Mouse (Mus musculus): ENCODE data around the gene Mxra8.
A peak's percentile ranks its signal among the peaks of the same experiment; 100 is the strongest.

Mxra8 gene

DNA sequence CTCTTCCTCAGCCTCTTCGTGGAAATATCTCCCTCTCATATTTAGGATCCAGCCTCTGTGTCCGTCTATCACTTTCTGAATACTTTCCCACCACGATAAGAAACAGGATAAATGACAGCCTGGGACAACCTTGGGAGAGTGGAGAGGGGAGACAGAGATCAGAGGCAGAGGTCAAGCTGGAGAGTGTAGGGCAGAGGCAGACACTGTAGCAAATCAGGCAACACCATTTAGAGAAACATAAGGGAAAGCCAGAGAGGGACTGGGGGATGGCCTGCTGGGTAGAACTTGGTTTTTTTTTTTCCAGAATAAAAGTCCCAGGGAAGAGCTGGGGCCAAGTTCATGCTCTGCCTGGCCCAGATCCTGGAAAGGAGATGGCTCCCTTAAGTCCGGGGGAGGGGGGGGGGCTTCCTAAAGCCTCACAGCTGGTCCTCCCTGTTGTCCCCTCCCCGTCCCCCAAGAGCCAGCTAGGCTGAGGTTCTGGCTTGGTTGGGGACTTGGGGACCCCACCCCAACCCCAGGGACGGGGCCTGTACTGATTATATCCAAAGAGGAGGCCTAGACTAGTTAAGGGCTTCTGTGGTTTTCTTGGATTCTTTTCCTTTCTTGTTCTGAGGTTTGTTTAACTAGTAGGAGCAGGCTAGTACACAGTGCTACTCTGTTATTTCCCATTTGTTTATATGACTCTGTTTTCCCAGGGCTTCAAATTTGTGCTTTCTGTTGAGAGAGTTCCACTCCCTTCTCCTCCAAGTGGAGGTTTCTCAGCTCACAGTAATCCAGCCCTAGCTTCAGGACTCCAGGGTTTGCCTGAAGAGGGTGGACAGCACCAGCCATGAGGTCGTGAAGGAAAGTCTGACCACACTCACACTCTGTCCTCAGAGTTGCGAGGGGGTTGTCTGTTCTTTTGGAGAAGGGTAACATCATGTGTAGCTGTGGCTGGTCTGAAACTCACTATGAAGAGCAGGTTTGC lies 1.0 kb upstream of the Mxra8 start:
- DNase-seq = no peak

DNA sequence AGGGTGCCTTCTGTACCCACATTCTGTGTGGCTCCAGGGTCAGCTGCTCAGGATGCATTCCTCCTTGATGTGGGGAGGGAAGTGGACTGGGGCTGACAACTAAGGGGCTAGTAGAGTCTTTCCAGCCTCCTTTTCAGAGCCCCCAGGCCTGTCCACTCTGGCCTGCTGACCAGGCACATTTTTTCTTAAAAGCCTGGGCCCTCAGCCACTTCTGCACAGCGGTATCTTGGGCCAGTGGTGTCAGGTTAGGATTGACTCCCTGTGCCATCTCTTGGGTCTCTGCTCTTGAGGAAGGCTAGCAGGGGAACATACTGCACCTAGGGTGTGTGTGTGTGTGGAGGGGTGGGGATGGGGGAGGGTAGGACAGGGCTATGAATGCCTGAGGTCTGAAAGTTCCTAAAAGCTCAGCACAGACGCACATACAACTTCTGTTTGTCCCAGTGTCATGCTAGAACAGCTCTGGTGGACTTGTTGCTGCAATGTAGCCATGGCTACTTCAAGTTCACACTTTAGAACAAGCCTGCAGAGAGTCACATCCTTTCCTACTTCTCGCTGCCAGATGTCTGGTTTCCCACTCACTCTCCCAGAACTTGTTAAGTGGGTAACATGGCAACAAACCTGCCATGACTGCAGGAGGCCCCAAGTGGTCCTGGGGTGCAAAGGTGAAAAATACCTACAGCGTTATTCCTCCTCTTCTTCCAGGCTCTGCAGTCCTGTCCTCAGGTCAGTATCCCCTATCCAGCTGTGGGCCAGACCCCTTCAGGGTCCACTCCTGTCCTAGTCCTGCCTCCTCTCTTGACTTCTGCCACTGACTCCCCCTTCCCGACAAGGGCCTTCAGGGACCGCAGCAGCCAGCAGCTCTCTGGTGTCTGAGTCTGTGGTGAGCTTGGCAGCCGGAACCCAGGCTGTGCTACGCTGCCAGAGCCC lies 859 bp downstream of the Mxra8 start:
- no peak for DNase-seq

GRCm38 (mm10) chr4:155841003-155841454 lies 1.5 kb downstream of the Mxra8 start:
- DNase-seq = peak; percentile 59 to 76

DNA sequence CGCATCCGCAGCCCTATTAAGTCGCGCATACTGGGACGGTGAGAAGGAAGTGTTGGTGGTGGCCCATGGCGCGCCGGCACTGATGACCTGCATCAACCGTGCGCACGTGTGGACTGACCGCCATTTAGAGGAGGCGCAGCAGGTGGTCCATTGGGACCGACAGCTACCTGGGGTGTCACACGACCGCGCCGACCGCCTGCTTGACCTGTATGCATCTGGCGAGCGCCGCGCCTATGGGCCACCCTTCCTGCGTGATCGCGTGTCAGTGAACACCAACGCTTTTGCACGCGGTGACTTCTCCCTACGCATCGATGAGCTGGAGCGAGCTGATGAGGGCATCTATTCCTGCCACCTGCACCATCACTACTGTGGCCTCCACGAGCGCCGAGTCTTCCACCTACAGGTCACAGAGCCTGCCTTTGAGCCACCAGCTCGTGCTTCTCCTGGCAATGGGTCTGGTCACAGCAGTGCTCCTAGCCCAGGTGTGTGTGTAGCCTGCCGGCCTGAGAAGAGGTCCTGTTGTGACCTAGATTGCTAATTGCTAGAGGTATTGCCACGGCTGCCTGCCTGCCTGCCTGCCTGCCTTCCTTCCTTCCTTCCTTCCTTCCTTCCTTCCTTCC lies 2.3 kb downstream of the Mxra8 start:
- DNase-seq = no peak

DNA sequence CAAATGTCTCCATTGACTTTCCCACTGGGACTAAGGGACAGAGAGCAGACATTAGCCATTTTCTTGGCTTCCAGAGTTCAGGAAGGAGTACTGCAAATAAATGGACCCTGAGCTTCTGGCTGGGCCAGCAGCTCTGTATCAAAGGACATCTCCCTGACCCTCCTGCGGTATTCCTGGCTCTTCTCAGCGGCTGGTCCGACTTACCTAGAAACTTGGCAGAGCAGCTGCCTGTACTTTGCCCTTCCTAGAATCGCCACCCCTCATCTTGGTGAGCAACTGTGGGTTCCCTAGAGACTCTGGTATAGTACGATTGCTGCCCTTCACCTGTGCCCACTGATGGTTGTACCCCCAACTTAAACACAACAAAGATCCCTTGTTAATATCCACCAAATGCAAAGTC lies 3.8 kb downstream of the Mxra8 start:
- no peak for DNase-seq

GRCm38 (mm10) chr4:155846871-155847578 lies 7.5 kb downstream of the Mxra8 start, which contains the start of gene Dvl1:
Gene Dvl1 (plus strand): TSS chr4:155847402.
- peak; percentile 91 to 97 for DNase-seq

GRCm38 (mm10) chr4:155847591-155848352 lies 8.3 kb downstream of the Mxra8 start:
- DNase-seq = peak; percentile 57 to 73

DNA sequence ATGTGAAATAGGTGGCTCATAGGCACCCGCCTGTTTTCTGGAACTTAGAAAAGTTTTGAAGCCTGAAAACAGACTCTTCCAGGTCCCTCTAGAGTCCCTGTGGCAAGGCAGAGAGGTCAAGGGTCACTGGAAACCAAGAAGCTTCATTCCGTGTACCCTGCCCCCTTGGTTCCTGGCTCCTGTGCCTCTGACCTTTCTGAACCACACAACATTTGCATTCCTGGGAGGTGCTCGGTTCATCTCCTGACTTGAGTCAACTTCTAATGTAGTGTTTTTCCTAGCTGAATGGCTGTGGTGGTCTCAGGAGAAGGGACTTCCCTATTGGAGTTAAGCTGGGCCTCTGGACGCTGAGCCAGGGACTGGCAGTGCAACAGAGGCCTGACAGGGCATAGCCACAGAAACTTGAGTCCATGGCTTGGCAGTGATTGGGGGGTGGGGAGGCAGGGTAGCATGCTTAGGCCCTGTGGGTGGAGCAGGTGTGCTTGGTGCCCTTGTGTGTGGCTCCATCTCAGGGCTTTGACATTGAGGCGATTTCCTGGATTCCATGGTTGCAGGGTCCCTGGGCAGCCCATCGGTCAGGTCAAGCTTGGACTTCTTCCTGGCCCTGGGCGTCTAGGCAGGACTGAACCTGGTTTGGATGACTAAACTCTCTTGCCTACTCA lies 9.1 kb downstream of the Mxra8 start:
- DNase-seq = no peak

- no peak for DNase-seq
These were observed 9.9 kb downstream of the Mxra8 start for GRCm38 (mm10) chr4:155849391-155849790.

DNA sequence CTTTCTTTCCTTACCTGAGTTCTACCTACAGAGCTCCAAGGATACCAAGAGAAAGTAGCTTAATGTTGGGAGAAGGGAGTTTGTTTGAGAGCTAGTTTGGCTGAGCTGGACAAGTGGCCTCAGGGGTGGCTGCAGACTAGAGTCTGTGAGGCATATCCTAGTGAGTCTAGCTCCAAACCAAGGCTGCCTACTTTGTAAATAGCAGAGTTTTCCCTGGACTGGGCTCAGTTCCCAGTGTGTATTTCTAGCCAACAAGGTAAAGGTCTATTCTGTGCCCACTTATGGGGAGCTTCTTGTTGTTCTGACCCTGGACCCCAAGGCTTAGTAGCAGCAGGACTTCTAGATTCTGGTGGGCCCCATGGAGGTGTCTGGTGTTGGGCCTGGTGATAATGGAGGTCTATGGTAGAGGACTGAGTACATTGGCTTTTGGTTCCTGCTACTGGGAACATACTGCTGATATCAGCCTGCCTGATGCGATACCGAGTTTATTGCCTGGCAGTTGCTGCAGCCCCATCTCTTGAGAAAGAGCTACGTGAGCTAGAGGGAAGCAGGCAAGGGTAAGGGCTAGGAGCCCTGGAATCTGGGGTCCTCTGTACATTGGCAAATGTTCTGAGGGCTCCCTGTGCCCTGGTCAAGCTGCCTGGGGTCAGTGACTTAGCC lies 10.4 kb downstream of the Mxra8 start:
- DNase-seq = no peak

GRCm38 (mm10) chr4:155851368-155851767 lies 11.9 kb downstream of the Mxra8 start:
- DNase-seq = no peak

- no peak for DNase-seq
These were observed 12.5 kb downstream of the Mxra8 start for GRCm38 (mm10) chr4:155851951-155852411.

DNA sequence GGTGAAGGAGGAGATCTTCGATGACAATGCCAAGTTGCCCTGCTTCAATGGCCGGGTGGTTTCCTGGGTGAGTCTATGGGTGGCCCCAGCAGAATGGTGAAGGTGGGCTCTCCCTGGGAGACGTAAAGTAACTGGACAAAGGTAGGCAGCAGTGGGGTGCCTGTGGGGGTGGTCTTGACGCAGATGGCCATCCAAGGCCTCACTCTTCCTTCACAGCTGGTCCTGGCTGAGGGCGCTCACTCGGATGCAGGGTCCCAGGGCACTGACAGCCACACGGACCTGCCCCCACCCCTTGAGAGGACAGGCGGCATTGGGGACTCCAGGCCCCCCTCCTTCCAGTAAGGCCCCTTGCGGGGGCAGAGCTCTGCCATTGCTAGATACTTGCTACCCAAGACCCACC lies 13.9 kb downstream of the Mxra8 start:
- no peak for DNase-seq

DNA sequence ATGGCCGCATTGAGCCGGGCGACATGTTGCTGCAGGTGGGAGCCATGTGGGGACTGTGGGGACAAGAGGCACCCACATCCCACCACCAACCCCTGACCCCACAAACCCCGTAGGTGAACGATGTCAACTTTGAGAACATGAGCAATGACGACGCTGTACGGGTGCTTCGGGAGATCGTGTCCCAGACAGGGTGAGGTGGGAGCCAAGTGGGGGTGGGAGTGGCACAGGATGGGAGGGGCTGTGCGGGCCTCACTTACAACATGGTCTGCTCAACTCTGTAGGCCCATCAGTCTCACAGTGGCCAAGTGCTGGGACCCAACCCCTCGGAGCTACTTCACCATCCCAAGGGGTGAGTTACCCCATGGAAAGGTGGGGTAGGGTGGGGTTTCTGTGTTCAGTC lies 15.5 kb downstream of the Mxra8 start:
- DNase-seq = no peak

DNA sequence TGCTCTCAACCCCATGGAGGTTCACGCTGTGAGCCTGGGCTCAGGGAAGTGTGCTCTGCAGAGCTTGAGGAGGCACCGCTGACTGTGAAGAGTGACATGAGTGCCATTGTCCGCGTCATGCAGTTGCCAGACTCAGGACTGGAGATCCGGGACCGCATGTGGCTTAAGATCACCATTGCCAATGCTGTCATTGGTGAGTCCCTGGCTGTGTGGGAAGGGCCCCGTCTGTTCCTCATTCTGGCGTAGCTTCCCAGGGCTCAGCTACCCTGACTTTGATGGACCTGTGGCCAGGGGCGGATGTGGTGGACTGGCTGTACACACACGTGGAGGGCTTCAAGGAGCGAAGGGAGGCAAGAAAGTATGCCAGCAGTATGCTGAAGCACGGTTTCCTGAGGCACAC lies 16.6 kb downstream of the Mxra8 start:
- DNase-seq = no peak

GRCm38 (mm10) chr4:155856881-155857280 lies 17.4 kb downstream of the Mxra8 start:
- peak in 1 of 2 experiments; percentile 2 for DNase-seq

DNA sequence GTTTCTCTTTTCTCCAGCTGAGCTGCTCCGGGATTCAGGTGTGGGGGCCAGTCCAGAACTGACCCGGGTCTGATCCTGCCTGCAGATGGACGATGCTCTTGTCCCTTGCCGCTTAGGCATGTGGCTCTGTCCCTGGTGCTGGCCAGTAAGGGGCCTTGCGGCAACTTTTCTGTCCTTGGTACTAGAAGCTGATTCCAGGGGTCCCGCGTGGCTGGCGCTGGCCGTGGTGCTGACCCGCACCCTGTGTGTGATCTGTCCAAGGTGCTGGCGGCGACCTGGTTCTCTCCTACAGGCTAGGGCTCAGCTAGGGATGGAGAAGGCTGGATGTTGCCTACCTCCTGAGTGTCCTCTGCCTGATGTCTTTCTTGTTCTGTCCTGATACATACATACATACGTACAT lies 19.8 kb downstream of the Mxra8 start:
- peak; percentile 39 to 40 for DNase-seq

DNA sequence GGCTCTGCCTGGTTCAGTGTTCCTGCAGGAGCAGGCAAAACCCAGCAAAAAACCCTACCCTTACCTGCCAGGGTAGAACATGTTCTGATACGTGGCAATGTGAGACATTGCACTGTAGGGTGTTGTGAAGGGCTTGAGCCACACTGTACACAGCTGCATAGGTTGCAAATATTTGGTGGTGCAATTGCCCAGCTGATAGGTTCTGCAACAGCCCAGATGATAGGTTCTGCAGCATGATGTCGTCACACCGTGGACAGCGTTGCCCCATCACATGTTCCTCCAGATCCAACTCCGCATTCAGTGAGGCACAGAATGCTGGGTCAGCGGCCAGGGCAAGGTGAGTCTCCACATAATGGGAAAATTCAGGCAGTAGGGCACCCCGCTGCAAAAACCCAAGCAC lies 22.3 kb downstream of the Mxra8 start:
- DNase-seq = no peak

GRCm38 (mm10) chr4:155863001-155863400 lies 23.5 kb downstream of the Mxra8 start, which contains the start of gene Tas1r3:
Gene Tas1r3 (minus strand): TSS chr4:155863362.
- DNase-seq = no peak

Measured in thymus, postnatal 36 days (tissue).